Mouse (Mus musculus): ENCODE data around the gene Sycp2. TPM values are rescaled to one million over a fixed set of nuclear protein-coding genes. Genes with fewer than 3 reads are reported as not detected.

Sycp2 gene
- polyA plus RNA-seq, 1 experiment from 2014 or later: 0.10 TPM

GRCm38 (mm10) chr2:178327466-178328040 lies 79.9 kb downstream of the Sycp2 start:
- H3K4me3 ChIP-seq (ENCODE audit: low read depth, low read length): no peak overlapping the region
- H3K9me3 ChIP-seq (ENCODE audit: low read length): no peaks in the 10 kb centered on the region
- H3K27me3 ChIP-seq (replicated peaks; ENCODE audit: insufficient read depth, low read length): no peaks in the 10 kb centered on the region
- H3K9ac ChIP-seq (replicated peaks; ENCODE audit: low read depth): no peak overlapping the region
- peak; percentile 41 for DNase-seq (ENCODE audit: low spot score)
- WGBS: 10% methylated on average over 12 of the region's 12 CpGs
- no peaks in the 10 kb centered on the region for H3K36me3 ChIP-seq (ENCODE audit: insufficient read depth, low read length)
- no peak overlapping the region for H3K27ac ChIP-seq (ENCODE audit: low read length)
- H3K4me1 ChIP-seq (ENCODE audit: insufficient read depth, low read depth, low read length): no peaks in the 10 kb centered on the region
- peak; percentile 75 for ATAC-seq
- no peak overlapping the region for H3K4me2 ChIP-seq (replicated peaks; ENCODE audit: low read depth, low read length)
- no peak for TF ChIP-seq CTCF (IDR thresholded peaks at IDR 0.05)
- TF ChIP-seq EP300 (IDR thresholded peaks at IDR 0.05): no peak

GRCm38 (mm10) chr2:178326750-178327465 lies 80.6 kb downstream of the Sycp2 start:
- DNase-seq (ENCODE audit: low spot score): no peak
- no peak overlapping the region for H3K27ac ChIP-seq (ENCODE audit: low read length)
- no peaks in the 10 kb centered on the region for H3K27me3 ChIP-seq (replicated peaks; ENCODE audit: insufficient read depth, low read length)
- TF ChIP-seq EP300 (IDR thresholded peaks at IDR 0.05) (no peak), CTCF (IDR thresholded peaks at IDR 0.05) (no peak)
- no peak overlapping the region for H3K4me3 ChIP-seq (ENCODE audit: low read depth, low read length)
- 15% methylated on average over 5 of the region's 5 CpGs for WGBS
- H3K9ac ChIP-seq (replicated peaks; ENCODE audit: low read depth): no peak overlapping the region
- H3K36me3 ChIP-seq (ENCODE audit: insufficient read depth, low read length): no peaks in the 10 kb centered on the region
- no peak overlapping the region for H3K4me2 ChIP-seq (replicated peaks; ENCODE audit: low read depth, low read length)
- no peaks in the 10 kb centered on the region for H3K9me3 ChIP-seq (ENCODE audit: low read length)
- peak; percentile 21; the same call in 1 of the 2 replicates for ATAC-seq
- no peaks in the 10 kb centered on the region for H3K4me1 ChIP-seq (ENCODE audit: insufficient read depth, low read depth, low read length)

- no peak for TF ChIP-seq CTCF (IDR thresholded peaks at IDR 0.05)
- TF ChIP-seq EP300 (IDR thresholded peaks at IDR 0.05): no peak
- WGBS: 83% methylated on average over 10 of the region's 10 CpGs
- no peak overlapping the region for H3K9ac ChIP-seq (replicated peaks; ENCODE audit: low read depth)
Observed at GRCm38 (mm10) chr2:178326067-178326466, 81.4 kb downstream of the Sycp2 start.

GRCm38 (mm10) chr2:178324818-178325217 lies 82.7 kb downstream of the Sycp2 start:
- no peaks in the 10 kb centered on the region for H3K4me1 ChIP-seq (ENCODE audit: insufficient read depth, low read depth, low read length)
- WGBS: 70% methylated on average over 4 of the region's 4 CpGs
- H3K4me2 ChIP-seq (replicated peaks; ENCODE audit: low read depth, low read length): no peak overlapping the region
- no peak overlapping the region for H3K9ac ChIP-seq (replicated peaks; ENCODE audit: low read depth)
- H3K27ac ChIP-seq (ENCODE audit: low read length): no peak overlapping the region
- no peaks in the 10 kb centered on the region for H3K36me3 ChIP-seq (ENCODE audit: insufficient read depth, low read length)
- no peaks in the 10 kb centered on the region for H3K9me3 ChIP-seq (ENCODE audit: low read length)
- DNase-seq (ENCODE audit: low spot score): no peak
- TF ChIP-seq EP300 (IDR thresholded peaks at IDR 0.05): no peak
- no peak for TF ChIP-seq CTCF (IDR thresholded peaks at IDR 0.05)
- no peak overlapping the region for H3K4me3 ChIP-seq (ENCODE audit: low read depth, low read length)
- no peak for ATAC-seq
- H3K27me3 ChIP-seq (replicated peaks; ENCODE audit: insufficient read depth, low read length): no peaks in the 10 kb centered on the region

More at GRCm38 (mm10) chr2:178326067-178326466, 81.4 kb downstream of the Sycp2 start:
- ATAC-seq: no peak
- H3K9me3 ChIP-seq (ENCODE audit: low read length): no peaks in the 10 kb centered on the region
- DNase-seq (ENCODE audit: low spot score): no peak
- H3K4me3 ChIP-seq (ENCODE audit: low read depth, low read length): no peak overlapping the region
- no peak overlapping the region for H3K27ac ChIP-seq (ENCODE audit: low read length)
- H3K4me1 ChIP-seq (ENCODE audit: insufficient read depth, low read depth, low read length): no peaks in the 10 kb centered on the region
- H3K27me3 ChIP-seq (replicated peaks; ENCODE audit: insufficient read depth, low read length): no peaks in the 10 kb centered on the region
- no peak overlapping the region for H3K4me2 ChIP-seq (replicated peaks; ENCODE audit: low read depth, low read length)
- no peaks in the 10 kb centered on the region for H3K36me3 ChIP-seq (ENCODE audit: insufficient read depth, low read length)

- ATAC-seq (no peak), DNase-seq (ENCODE audit: low spot score) (no peak)
- Histone ChIP-seq H3K4me3 (ENCODE audit: low read depth, low read length) (no peak overlapping the region), H3K4me1 (ENCODE audit: insufficient read depth, low read depth, low read length) (no peaks in the 10 kb centered on the region), H3K27ac (ENCODE audit: low read length) (no peak overlapping the region), H3K4me2 (replicated peaks; ENCODE audit: low read depth, low read length) (no peak overlapping the region), H3K9ac (replicated peaks; ENCODE audit: low read depth) (no peak overlapping the region), H3K27me3 (replicated peaks; ENCODE audit: insufficient read depth, low read length) (no peaks in the 10 kb centered on the region), H3K36me3 (ENCODE audit: insufficient read depth, low read length) (no peaks in the 10 kb centered on the region), H3K9me3 (ENCODE audit: low read length) (no peaks in the 10 kb centered on the region)
- TF ChIP-seq CTCF (IDR thresholded peaks at IDR 0.05) (no peak), EP300 (IDR thresholded peaks at IDR 0.05) (no peak)
- 85% methylated on average over 3 of the region's 3 CpGs for WGBS
Observed at GRCm38 (mm10) chr2:178324410-178324809, 83.1 kb downstream of the Sycp2 start.

- Histone ChIP-seq H3K4me2 (replicated peaks; ENCODE audit: low read depth, low read length) (no peak overlapping the region), H3K36me3 (ENCODE audit: insufficient read depth, low read length) (no peaks in the 10 kb centered on the region), H3K9me3 (ENCODE audit: low read length) (no peaks in the 10 kb centered on the region), H3K9ac (replicated peaks; ENCODE audit: low read depth) (no peak overlapping the region), H3K4me1 (ENCODE audit: insufficient read depth, low read depth, low read length) (no peaks in the 10 kb centered on the region), H3K27ac (ENCODE audit: low read length) (no peak overlapping the region), H3K27me3 (replicated peaks; ENCODE audit: insufficient read depth, low read length) (no peaks in the 10 kb centered on the region), H3K4me3 (ENCODE audit: low read depth, low read length) (no peak overlapping the region)
- DNase-seq (ENCODE audit: low spot score): no peak
- TF ChIP-seq CTCF (IDR thresholded peaks at IDR 0.05) (no peak), EP300 (IDR thresholded peaks at IDR 0.05) (no peak)
- no peak for ATAC-seq
- 74% methylated on average over 10 of the region's 10 CpGs for WGBS
Observed at GRCm38 (mm10) chr2:178321271-178321670, 86.2 kb downstream of the Sycp2 start.
